Mouse (Mus musculus): ENCODE results near the gene Tnip3. TPM values are rescaled to one million over a fixed set of nuclear protein-coding genes. Genes with fewer than 3 reads are reported as not detected.

The Tnip3 gene
- total RNA-seq, 2 experiments from 2014 or later = not detected

DNA sequence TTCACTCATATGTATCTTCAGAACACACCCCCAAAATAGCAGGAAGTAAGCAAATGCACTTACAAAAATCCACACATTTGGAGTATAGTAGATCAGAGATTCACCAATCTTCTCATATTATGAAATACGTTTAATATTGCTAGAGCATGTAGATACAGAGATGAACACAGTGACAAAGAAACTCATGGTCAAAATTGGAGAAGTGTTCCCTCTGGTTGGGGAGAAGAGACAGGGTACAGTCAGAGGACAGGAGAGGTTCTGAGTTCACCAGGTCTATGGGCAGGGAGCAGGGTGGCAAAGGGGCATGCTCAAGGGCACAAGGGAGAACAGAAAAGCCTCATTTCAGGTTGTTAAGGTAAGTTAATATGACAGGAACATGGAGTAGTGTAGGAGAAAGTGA lies 63.7 kb downstream of the Tnip3 start:
- no peak overlapping the region for H3K27ac ChIP-seq
- no peak for TF ChIP-seq CTCF (IDR thresholded peaks at IDR 0.05)
- DNase-seq (ENCODE audit: extremely low spot score in 1 of 2, low spot score in 2 of 2) = no peak
- intact Hi-C loops (cut with DNase I) = no loop called here
- H3K4me3 ChIP-seq = no peak overlapping the region

DNA sequence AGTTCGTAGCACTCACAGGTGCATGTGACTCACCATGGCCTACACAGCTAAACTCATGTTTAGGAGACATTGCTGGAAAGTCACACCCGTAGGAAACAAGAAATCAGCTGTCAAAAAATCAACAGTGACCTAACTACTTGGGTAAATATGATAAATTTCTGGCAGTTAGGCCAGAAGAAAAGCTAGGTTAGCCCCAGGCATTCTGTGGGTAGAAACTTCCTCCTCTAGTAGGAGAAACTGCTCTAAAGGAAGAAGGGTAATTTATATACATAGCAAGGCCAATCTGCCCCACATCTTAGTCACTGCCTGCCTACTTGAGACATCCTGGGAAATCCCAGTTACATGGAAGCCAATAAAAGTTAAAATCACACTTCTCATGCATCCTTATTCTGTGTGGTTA lies 64.9 kb downstream of the Tnip3 start:
- no peak for TF ChIP-seq CTCF (IDR thresholded peaks at IDR 0.05)
- intact Hi-C loops (cut with DNase I) = no loop called here
- no peak overlapping the region for H3K4me3 ChIP-seq
- no peak for DNase-seq (ENCODE audit: extremely low spot score in 1 of 2, low spot score in 2 of 2)
- H3K27ac ChIP-seq = no peak overlapping the region

DNA sequence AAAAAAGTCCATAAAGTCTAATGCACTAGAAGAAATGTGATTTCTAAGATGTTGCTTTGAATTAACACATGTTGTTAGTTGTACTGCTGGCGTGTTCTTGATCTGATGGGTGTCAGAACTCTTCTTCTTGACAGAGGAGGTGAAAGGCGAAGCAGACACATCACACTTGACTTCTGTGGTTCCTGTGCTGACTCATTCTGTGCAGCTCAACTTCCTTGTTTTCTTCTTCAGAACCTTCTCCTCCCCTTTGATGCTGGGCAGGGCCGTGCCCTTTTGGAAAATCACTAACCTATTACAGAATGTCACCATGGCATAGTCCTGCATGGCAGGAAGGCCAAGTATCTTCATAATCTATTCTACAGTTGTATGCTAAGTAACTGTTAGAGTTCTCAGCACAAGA lies 69.1 kb downstream of the Tnip3 start:
- intact Hi-C loops (cut with DNase I) = no loop called here
- H3K27ac ChIP-seq = no peak overlapping the region
- no peak for DNase-seq (ENCODE audit: extremely low spot score in 1 of 2, low spot score in 2 of 2)
- no peak overlapping the region for H3K4me3 ChIP-seq
- no peak for TF ChIP-seq CTCF (IDR thresholded peaks at IDR 0.05)

DNA sequence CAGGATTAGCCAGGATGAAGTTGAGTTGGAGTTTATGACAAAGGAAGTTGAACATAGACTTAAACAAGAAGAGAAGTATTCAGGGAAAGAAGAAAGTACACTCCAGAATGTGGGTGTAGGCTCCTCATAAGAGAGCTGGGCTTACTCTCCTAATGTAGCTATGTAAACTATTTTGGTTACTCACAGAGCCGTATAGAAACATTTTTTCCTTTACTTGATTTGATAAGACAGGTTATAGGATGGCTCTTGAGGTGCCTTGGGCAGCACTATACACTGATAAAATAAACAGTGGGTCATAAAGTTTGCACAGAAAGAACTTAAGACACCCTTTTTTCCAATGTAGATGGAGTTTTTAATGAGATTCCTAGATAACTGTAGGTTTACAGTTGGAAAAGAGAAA lies 70.3 kb downstream of the Tnip3 start:
- TF ChIP-seq CTCF (IDR thresholded peaks at IDR 0.05) = no peak
- intact Hi-C loops (cut with DNase I) = no loop called here
- no peak for DNase-seq (ENCODE audit: extremely low spot score in 1 of 2, low spot score in 2 of 2)
- Histone ChIP-seq H3K27ac (no peak overlapping the region), H3K4me3 (no peak overlapping the region)

DNA sequence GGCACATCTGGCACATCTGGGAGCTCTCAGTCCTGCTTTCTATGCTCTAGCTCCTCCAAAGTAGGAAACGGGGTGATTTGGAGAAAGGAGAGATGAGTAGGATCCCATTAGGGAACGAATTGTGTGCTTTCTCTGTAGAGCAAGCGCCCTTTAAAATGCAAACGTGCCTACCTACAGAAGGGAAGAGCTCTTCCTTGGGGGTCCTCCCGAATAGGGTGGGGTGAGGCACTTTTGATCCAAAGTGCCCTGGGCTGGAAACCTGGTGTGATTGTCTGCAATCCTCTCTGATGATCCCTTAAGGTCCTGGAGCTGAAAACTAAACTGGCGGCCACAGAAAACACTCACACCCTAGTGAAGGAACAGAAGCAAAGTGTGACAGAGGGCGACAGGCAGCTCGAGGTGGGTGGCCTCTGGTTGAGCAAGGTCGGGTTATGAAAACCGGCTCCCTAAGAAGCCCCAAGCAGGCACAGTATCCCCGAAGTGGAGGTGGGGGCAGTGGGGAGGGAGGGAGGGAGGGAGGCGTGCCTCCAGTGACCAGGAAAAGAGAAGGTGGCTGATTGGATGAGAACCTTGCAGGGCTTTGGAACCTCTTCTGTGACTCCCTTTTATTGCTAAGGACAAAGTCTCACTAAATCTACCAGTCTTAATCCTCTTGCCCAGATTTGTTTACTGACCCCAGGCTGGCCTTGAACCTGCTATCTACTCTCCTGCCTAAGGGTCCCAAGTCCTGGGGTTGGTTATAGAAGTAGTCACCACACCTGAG lies 72.1 kb downstream of the Tnip3 start:
- intact Hi-C loops (cut with DNase I) = no loop called here
- no peak for TF ChIP-seq CTCF (IDR thresholded peaks at IDR 0.05)
- Histone ChIP-seq H3K4me3 (no peak overlapping the region), H3K27ac (no peak overlapping the region)
- no peak for DNase-seq (ENCODE audit: extremely low spot score in 1 of 2, low spot score in 2 of 2)

DNA sequence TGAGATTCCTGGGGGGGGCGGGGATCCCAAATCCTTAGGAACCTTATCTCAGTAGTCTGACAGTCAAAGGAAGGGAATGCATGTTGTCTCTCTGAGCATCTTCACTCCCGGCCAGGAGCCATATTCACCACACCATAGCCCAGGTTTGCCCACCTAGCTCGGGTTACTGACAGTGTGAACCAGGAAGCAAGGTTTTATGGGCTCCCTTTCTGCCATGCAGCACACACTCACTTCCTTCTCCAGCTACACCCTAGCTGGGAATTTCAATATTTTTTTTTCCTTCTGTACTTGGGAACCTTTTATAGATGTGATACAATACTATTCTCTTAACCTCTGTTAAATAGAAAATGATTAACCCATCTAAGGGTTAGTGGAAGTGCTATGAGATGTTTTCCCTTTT lies 73.4 kb downstream of the Tnip3 start:
- Histone ChIP-seq H3K4me3 (no peak overlapping the region), H3K27ac (no peak overlapping the region)
- intact Hi-C loops (cut with DNase I) = no loop called here
- no peak for TF ChIP-seq CTCF (IDR thresholded peaks at IDR 0.05)
- no peak for DNase-seq (ENCODE audit: extremely low spot score in 1 of 2, low spot score in 2 of 2)

DNA sequence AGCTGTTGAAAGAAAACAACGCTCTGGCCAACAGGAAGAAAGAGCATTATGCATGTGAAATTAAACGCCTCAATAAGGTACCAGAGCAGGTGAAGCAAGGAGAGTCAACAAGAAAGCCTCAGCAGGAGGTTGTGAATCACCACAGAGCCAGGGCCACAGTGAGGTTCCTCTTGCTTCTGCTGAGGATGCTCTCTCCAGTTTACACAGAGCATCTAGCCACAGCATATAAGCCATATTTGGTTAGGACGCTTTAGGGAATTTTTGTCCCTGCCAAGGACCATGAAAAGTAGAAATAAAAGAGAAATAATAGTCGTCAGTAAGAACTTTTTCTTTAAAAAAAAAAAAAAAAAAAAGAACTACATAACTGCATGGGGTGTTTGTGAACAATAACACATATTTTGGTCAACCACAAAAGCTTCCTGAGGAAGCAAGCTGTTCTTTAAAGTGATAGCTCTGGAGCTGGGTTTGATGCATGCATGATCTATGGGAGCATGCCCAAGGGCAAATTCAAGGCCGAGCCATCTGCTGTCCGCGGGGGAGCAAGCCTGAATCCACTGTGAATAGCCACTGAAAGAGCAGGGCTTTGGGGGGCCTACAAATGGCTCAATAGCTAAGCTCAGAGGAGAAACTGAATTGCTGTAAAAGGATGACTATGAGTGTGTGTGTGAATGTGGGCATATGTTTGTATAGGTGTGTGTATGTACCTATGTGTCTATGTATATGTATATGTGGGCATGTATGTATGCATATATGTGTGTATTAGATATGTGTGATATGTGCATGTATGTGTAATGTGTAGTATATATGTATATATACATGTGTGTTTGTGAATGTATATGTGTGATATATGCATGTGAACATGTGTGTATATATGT lies 75.0 kb downstream of the Tnip3 start:
- intact Hi-C loops (cut with DNase I) = no loop called here
- no peak for DNase-seq (ENCODE audit: extremely low spot score in 1 of 2, low spot score in 2 of 2)
- Histone ChIP-seq H3K4me3 (no peak overlapping the region), H3K27ac (no peak overlapping the region)
- TF ChIP-seq CTCF (IDR thresholded peaks at IDR 0.05) = no peak

DNA sequence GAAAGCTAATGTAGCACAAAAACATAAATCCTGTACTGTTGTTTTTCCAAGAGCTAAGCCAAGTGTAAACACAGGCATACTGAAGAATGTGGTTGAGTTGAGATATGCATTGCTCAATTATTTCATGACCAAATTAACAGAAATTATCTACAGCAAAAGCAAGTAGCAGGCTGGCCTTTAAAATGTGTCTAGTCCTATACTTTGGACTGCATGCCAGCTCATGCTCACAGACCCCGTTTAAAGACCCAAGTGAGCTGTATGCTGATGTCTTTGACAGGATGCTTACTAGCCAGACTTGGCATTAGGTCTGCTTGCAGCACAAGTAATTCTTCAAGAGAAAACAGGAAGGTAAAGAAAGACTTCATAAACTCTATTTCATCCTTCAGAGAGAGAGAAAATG lies 75.8 kb downstream of the Tnip3 start:
- no peak for TF ChIP-seq CTCF (IDR thresholded peaks at IDR 0.05)
- DNase-seq (ENCODE audit: extremely low spot score in 1 of 2, low spot score in 2 of 2) = no peak
- Histone ChIP-seq H3K27ac (no peak overlapping the region), H3K4me3 (no peak overlapping the region)
- intact Hi-C loops (cut with DNase I) = no loop called here

DNA sequence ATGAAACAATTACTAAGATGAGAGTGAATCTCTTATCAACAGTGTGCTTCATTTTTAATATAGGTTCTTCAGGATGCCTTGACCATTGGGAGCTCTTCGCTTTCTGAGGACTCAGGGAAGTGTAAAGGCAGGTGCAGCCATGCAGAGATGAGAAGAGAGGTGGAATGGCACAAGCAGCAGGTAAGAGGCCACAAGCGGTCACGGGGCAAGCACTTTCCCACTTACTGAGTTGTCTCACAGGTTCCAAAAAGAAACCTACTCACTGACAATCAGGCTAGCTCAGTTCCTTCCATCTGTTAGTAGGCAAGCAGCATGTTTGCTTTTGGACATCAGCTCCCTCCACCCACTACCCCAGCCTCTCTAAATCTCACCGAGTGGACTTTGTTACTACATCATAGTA lies 80.7 kb downstream of the Tnip3 start:
- no peak overlapping the region for H3K4me3 ChIP-seq

DNA sequence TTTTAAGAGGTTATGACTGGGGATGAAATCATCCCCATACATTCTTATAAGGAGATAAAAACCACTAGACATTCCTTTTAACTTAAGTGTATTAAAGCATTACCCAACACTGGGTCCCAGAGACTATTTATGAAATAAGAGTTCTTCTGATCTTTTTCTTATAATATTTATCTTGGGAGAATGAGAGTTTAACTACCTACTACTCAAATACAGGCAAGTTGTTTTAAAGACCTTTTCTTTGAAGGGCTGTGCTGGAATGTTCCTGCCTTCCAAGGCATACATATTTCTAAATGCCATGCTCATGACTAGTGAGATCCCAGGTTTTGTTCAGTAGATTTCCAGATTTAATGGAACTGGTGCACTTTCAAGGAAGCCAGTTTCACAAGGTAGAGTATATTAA lies 81.8 kb downstream of the Tnip3 start:
- DNase-seq (ENCODE audit: extremely low spot score in 1 of 2, low spot score in 2 of 2) = no peak
- intact Hi-C loops (cut with DNase I) = no loop called here
- H3K4me3 ChIP-seq = no peak overlapping the region
- TF ChIP-seq CTCF (IDR thresholded peaks at IDR 0.05) = no peak
- H3K27ac ChIP-seq = no peak overlapping the region

More for the DNA sequence above, 80.7 kb downstream of the Tnip3 start:
- intact Hi-C loops (cut with DNase I) = no loop called here
- TF ChIP-seq CTCF (IDR thresholded peaks at IDR 0.05) = no peak
- no peak overlapping the region for H3K27ac ChIP-seq
- DNase-seq (ENCODE audit: extremely low spot score in 1 of 2, low spot score in 2 of 2) = no peak

DNA sequence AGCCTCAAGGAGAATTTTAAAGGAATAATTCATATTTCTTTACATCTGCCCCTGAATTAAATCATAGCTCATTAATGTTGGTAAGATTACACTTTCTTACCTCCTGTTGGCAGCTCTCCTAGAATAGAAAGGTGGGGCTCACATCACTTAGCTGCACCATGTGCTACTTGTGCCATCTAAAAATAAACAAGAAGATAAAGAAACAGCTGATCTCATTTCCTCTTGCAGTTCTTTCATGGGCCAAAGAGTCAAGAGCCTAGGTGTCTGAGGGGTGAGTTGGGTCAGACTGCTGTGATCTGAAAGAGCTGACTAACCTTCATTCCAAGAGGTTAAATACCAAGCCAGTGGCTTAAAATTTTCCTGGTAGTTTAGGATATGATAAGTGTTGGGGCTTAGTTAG lies 86.7 kb downstream of the Tnip3 start:
- no peak for TF ChIP-seq CTCF (IDR thresholded peaks at IDR 0.05)
- no peak for DNase-seq (ENCODE audit: extremely low spot score in 1 of 2, low spot score in 2 of 2)
- H3K4me3 ChIP-seq = no peak overlapping the region
- intact Hi-C loops (cut with DNase I) = no loop called here
- H3K27ac ChIP-seq = no peak overlapping the region

DNA sequence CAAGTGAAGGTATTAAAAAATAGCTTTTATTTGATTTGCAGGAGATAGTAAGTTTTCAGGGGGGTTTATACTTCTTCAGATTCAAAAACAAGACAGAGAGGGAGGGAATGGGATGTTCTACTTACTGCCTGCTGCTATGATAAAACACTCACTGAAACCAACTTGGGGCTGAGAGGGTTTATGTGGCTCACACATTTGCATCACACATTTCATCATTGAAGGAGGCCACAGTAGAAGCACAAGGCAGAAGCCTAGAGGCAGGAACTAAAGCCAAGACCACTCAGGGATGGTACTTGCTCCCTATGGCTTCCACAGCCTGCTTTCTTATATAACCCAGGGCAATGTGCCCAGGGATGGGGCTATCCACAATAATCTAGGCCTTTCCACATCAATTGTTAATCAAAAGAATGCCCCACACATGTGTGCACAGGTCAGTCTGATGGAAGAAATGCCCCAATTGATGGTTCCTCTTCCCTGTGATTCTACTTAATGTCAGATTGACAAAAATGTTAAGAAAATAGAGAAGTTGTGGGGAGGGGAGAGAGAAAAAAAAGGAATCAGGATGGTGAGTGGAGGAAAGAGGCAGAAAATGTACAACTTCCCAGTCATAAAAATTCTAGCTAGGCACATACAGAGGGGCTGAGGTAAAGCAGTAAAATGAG lies 88.9 kb downstream of the Tnip3 start:
- intact Hi-C loops (cut with DNase I) = no loop called here
- no peak for TF ChIP-seq CTCF (IDR thresholded peaks at IDR 0.05)
- no peak for DNase-seq (ENCODE audit: extremely low spot score in 1 of 2, low spot score in 2 of 2)
- no peak overlapping the region for H3K4me3 ChIP-seq
- H3K27ac ChIP-seq = no peak overlapping the region
